Mouse (Mus musculus): ENCODE results near the gene Tas1r3. TPM values are rescaled to one million over a fixed set of nuclear protein-coding genes. Genes with fewer than 3 reads are reported as not detected.

Tas1r3 gene
- total RNA-seq, 2 experiments from 2014 or later, result 0.25 to 0.29 TPM

DNA sequence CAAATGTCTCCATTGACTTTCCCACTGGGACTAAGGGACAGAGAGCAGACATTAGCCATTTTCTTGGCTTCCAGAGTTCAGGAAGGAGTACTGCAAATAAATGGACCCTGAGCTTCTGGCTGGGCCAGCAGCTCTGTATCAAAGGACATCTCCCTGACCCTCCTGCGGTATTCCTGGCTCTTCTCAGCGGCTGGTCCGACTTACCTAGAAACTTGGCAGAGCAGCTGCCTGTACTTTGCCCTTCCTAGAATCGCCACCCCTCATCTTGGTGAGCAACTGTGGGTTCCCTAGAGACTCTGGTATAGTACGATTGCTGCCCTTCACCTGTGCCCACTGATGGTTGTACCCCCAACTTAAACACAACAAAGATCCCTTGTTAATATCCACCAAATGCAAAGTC lies 19.9 kb downstream of the Tas1r3 start:
- no peak for DNase-seq (ENCODE audit: low spot score in 2 of 2)

DNA sequence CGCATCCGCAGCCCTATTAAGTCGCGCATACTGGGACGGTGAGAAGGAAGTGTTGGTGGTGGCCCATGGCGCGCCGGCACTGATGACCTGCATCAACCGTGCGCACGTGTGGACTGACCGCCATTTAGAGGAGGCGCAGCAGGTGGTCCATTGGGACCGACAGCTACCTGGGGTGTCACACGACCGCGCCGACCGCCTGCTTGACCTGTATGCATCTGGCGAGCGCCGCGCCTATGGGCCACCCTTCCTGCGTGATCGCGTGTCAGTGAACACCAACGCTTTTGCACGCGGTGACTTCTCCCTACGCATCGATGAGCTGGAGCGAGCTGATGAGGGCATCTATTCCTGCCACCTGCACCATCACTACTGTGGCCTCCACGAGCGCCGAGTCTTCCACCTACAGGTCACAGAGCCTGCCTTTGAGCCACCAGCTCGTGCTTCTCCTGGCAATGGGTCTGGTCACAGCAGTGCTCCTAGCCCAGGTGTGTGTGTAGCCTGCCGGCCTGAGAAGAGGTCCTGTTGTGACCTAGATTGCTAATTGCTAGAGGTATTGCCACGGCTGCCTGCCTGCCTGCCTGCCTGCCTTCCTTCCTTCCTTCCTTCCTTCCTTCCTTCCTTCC lies 21.4 kb downstream of the Tas1r3 start:
- DNase-seq (ENCODE audit: low spot score in 2 of 2), result no peak

DNA sequence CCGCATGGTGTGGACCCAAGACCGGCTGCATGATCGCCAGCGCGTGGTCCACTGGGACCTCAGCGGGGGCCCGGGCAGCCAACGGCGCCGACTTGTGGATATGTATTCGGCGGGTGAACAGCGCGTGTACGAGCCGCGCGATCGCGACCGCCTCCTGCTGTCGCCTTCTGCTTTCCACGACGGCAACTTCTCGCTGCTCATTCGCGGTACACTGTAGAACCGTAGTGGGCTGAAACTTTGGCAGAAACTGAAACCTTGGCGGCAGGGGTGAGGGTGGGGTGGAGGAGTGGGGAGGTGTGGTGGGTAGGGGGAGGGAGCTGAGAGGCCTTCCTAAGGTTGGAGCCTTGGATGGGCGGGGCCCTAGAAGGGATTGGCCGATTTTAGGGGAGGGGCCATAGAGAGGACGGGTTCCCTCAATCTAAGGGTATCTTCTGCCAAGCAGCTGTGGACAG lies 22.1 kb downstream of the Tas1r3 start:
- DNase-seq (ENCODE audit: low spot score in 2 of 2), result no peak

DNA sequence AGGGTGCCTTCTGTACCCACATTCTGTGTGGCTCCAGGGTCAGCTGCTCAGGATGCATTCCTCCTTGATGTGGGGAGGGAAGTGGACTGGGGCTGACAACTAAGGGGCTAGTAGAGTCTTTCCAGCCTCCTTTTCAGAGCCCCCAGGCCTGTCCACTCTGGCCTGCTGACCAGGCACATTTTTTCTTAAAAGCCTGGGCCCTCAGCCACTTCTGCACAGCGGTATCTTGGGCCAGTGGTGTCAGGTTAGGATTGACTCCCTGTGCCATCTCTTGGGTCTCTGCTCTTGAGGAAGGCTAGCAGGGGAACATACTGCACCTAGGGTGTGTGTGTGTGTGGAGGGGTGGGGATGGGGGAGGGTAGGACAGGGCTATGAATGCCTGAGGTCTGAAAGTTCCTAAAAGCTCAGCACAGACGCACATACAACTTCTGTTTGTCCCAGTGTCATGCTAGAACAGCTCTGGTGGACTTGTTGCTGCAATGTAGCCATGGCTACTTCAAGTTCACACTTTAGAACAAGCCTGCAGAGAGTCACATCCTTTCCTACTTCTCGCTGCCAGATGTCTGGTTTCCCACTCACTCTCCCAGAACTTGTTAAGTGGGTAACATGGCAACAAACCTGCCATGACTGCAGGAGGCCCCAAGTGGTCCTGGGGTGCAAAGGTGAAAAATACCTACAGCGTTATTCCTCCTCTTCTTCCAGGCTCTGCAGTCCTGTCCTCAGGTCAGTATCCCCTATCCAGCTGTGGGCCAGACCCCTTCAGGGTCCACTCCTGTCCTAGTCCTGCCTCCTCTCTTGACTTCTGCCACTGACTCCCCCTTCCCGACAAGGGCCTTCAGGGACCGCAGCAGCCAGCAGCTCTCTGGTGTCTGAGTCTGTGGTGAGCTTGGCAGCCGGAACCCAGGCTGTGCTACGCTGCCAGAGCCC lies 22.8 kb downstream of the Tas1r3 start:
- no peak for DNase-seq (ENCODE audit: low spot score in 2 of 2)

GRCm38 (mm10) chr4:155839483-155839910 lies 23.7 kb downstream of the Tas1r3 start, which contains the start of gene Mxra8:
TSS of gene Mxra8 (plus strand) at chr4:155839680.
- peak in 1 of 2 experiments; percentile 39 for DNase-seq (ENCODE audit: low spot score in 2 of 2)

DNA sequence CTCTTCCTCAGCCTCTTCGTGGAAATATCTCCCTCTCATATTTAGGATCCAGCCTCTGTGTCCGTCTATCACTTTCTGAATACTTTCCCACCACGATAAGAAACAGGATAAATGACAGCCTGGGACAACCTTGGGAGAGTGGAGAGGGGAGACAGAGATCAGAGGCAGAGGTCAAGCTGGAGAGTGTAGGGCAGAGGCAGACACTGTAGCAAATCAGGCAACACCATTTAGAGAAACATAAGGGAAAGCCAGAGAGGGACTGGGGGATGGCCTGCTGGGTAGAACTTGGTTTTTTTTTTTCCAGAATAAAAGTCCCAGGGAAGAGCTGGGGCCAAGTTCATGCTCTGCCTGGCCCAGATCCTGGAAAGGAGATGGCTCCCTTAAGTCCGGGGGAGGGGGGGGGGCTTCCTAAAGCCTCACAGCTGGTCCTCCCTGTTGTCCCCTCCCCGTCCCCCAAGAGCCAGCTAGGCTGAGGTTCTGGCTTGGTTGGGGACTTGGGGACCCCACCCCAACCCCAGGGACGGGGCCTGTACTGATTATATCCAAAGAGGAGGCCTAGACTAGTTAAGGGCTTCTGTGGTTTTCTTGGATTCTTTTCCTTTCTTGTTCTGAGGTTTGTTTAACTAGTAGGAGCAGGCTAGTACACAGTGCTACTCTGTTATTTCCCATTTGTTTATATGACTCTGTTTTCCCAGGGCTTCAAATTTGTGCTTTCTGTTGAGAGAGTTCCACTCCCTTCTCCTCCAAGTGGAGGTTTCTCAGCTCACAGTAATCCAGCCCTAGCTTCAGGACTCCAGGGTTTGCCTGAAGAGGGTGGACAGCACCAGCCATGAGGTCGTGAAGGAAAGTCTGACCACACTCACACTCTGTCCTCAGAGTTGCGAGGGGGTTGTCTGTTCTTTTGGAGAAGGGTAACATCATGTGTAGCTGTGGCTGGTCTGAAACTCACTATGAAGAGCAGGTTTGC lies 24.7 kb downstream of the Tas1r3 start:
- DNase-seq (ENCODE audit: low spot score in 2 of 2), result no peak

GRCm38 (mm10) chr4:155837404-155838010 lies 25.7 kb downstream of the Tas1r3 start:
- DNase-seq (ENCODE audit: low spot score in 2 of 2), result no peak

GRCm38 (mm10) chr4:155833836-155834235 lies 29.3 kb downstream of the Tas1r3 start:
- DNase-seq (ENCODE audit: low spot score in 2 of 2), result peak; percentile 80 to 83

GRCm38 (mm10) chr4:155833234-155833633 lies 29.9 kb downstream of the Tas1r3 start:
- DNase-seq (ENCODE audit: low spot score in 2 of 2), result no peak

GRCm38 (mm10) chr4:155832321-155832720 lies 30.8 kb downstream of the Tas1r3 start:
- DNase-seq (ENCODE audit: low spot score in 2 of 2), result no peak

DNA sequence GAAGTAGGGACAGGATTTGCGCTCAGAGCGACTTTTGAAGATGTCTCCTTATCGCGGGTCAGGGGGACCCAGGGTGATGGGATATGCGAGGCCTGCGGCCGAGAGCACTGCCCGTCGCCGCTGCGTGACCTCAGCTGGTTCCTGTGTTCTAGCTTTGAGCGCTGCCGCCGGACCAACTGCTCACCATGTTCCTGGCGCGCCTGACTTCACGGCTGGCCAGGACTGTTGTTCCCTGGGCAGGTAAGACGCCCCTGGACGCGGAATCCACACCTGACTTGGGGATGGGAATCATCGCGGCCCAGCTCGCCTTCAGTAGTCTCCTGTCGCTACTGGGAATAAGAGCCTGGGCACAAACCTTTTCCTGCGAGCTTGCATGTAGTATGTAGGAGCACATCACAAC lies 31.3 kb downstream of the Tas1r3 start:
- no peak for DNase-seq (ENCODE audit: low spot score in 2 of 2)

GRCm38 (mm10) chr4:155831205-155831766 lies 31.9 kb downstream of the Tas1r3 start, which contains the start of gene Aurkaip1:
TSS of gene Aurkaip1 (plus strand) at chr4:155831272.
- DNase-seq (ENCODE audit: low spot score in 2 of 2), result peak; percentile 96 to 97

DNA sequence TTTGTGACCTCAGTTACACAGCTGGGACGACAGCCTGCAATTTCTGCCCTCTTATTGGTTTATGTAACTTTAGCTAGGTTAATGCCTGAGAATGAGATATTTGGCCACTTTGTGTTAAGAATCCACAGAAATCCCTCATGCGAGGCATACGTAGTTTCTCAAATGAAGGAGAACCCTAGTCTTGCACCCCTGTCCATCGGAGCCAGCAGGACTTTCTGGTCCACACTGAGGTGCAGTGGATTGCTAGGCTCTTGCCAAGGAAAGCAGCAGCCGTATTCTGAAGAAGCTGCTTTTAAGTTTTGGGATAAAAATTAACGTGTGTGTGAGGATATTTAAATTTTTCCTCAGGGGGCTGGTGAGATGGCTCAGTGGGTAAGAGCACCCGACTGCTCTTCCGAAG lies 32.6 kb downstream of the Tas1r3 start:
- no peak for DNase-seq (ENCODE audit: low spot score in 2 of 2)

DNA sequence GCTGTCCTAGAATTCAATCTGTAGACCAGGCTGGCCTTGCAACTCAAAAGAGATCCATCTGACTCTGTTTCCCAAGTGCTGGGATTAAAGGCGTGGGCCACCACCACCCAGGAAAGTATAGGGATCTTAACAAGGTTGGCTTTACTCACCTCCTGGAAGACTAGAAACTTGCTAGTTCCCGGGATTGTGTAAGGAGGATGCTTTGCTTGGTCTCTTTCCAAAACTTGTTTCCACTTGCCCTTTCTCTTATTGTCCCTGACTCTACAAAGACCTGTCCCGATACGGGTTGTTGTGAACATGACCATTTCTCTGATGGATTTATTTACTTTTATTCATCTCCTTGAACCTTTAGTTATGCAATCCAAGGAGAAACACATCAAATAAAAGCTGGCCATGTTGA lies 33.3 kb downstream of the Tas1r3 start:
- no peak for DNase-seq (ENCODE audit: low spot score in 2 of 2)

GRCm38 (mm10) chr4:155823443-155823842 lies 39.7 kb downstream of the Tas1r3 start:
- no peak for DNase-seq (ENCODE audit: low spot score in 2 of 2)

DNA sequence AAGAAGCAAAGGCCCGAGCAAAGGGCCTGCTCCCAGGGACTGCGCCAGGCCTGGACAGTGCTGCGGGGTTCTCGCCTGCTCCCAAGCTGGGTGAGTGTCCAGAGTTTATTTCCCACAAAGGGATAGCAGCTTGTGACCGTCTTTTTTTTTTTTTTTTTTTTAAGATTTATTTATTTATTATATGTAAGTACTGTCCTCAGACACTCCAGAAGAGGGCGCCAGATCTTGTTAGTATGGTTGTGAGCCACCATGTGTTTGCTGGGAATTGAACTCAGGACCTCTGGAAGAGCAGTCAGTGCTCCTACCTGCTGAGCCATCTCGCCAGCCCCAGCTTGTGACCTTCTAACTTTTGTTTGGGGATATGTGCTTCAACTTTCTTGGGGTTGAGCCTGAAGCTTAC lies 42.1 kb downstream of the Tas1r3 start:
- no peak for DNase-seq (ENCODE audit: low spot score in 2 of 2)

GRCm38 (mm10) chr4:155817533-155817932 lies 45.6 kb downstream of the Tas1r3 start:
- DNase-seq (ENCODE audit: low spot score in 2 of 2), result no peak

- DNase-seq (ENCODE audit: low spot score in 2 of 2), result peak in 1 of 2 experiments; percentile 26
These were observed 50.4 kb downstream of the Tas1r3 start for GRCm38 (mm10) chr4:155812665-155813181.

GRCm38 (mm10) chr4:155811929-155812664 lies 51.1 kb downstream of the Tas1r3 start, which contains the start of gene Ccnl2:
TSS of gene Ccnl2 (plus strand) at chr4:155812489.
- peak; percentile 90 to 94 for DNase-seq (ENCODE audit: low spot score in 2 of 2)
